ENCODE assay signal across 14 mouse cellular contexts in the genomic region with DNA sequence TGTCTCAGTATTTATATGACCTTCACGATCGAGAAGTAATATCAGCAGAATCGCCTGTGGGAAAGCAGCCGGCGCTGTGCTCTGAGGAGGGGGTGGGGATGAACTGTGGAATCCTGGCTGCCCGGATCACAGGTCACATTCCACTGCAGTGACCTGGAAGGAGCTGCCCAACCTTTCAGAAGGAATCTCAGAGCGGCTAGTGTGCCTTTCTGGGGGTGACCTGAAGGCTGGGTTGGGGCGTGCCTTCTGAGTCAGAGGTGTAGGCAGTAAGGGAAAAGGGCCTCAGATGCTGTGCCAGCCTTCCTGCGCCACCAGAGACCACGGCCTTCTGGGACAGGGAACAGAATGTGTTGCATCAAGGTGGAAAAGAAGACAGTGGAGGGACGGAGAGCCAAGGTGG. TPM values are rescaled to one million over a fixed set of nuclear protein-coding genes. Genes with fewer than 3 reads are reported as not detected.
A peak's percentile ranks its signal among the peaks of the same experiment; 100 is the strongest.
DNase-seq lines count a peak whose midpoint lies in the region; ATAC-seq lines count a peak whose summit lies in the region.
"Had no signal": no experiment of that assay in that cellular context is flagged by ENCODE, and none has a peak within 500 bp of the region (broad histone marks: within the 10 kb centered on the region; RNA-seq: fewer than 3 reads in every experiment).

No protein-coding gene starts in this region.

- peak; percentile 33; the same call in 1 of the 2 replicates for ATAC-seq in kidney, embryonic 16.5 days (ENCODE audit: low FRiP score, low TSS enrichment)
- ATAC-seq: activated CD4-positive, CD25-positive, alpha-beta regulatory T cell, adult 4 months; forebrain, embryonic 16.5 days had no signal

- WGBS in embryonic facial prominence, embryonic 10.5 days = 25% methylated on average over 11 of the region's 11 CpGs
- WGBS in kidney, embryonic 16.5 days = 21% methylated on average over 11 of the region's 11 CpGs

- H3K9ac ChIP-seq in kidney, embryonic 16.5 days (replicated peaks; ENCODE audit: low read length) = 0 out of 2 replicates have a peak overlapping the region, but pooled peaks have one; percentile 9

- no peaks in the 10 kb centered on the region for H3K36me3 ChIP-seq in embryonic facial prominence, embryonic 10.5 days (replicated peaks)
- H3K36me3 ChIP-seq in kidney, embryonic 16.5 days (ENCODE audit: insufficient read depth, low read length) = no peaks in the 10 kb centered on the region

- no peak overlapping the region for H3K4me2 ChIP-seq in kidney, embryonic 16.5 days (replicated peaks; ENCODE audit: low read depth, low read length)

- H3K27me3 ChIP-seq in embryonic facial prominence, embryonic 10.5 days (replicated peaks; ENCODE audit: low read depth, poor library complexity, severe bottlenecking) = 0 out of 2 replicates have a peak, but pooled peaks cover 6% of the 10 kb centered on the region
- H3K27me3 ChIP-seq in kidney, embryonic 16.5 days (ENCODE audit: insufficient read depth, low read length) = no peaks in the 10 kb centered on the region

- peak overlapping the region; percentile 73 for H3K27ac ChIP-seq in embryonic facial prominence, embryonic 10.5 days (replicated peaks)
- no peak overlapping the region for H3K27ac ChIP-seq in kidney, embryonic 16.5 days (ENCODE audit: low read length)

- H3K4me3 ChIP-seq in embryonic facial prominence, embryonic 10.5 days = no peak overlapping the region
- H3K4me3 ChIP-seq in kidney, embryonic 16.5 days (ENCODE audit: low read length) = no peak overlapping the region

- H3K4me1 ChIP-seq in embryonic facial prominence, embryonic 10.5 days = peaks cover 25% of the 10 kb centered on the region
- H3K4me1 ChIP-seq in kidney, embryonic 16.5 days (ENCODE audit: insufficient read depth, low read length) = peaks cover 21% of the 10 kb centered on the region

- H3K9me3 ChIP-seq in embryonic facial prominence, embryonic 10.5 days = 0 out of 2 replicates have a peak, but pooled peaks cover 6% of the 10 kb centered on the region
- H3K9me3 ChIP-seq in kidney, embryonic 16.5 days (ENCODE audit: low read length) = no peaks in the 10 kb centered on the region

- peak; percentile 32 for DNase-seq in urinary bladder, postnatal 14 days (ENCODE audit: low spot score)
- DNase-seq in urinary bladder, postnatal 10 days (ENCODE audit: low spot score) = no peak
- DNase-seq in embryonic facial prominence, embryonic 10.5 days (ENCODE audit: low spot score) = peak; percentile 52
- peak; percentile 77 for DNase-seq in yolk sac, embryonic 10.5 days (ENCODE audit: low spot score)
- DNase-seq in gastrocnemius, adult 8-10 months (ENCODE audit: low spot score in 2 of 2) = no peak
- DNase-seq in natural killer cell, adult 2 months (ENCODE audit: low spot score in 2 of 2) = no peak
- DNase-seq: cerebellum, adult 9-10 months; heart, adult 11 months; liver; lung, postnatal 14 days; right cerebral cortex, postnatal 4 days had no signal

RNA-seq across cellular contexts. Expression of a gene that starts 12.3 kb away (rescaled TPM):
- polyA plus RNA-seq in embryonic facial prominence, embryonic 10.5 days (2016; fragmentation: Nextera tagmentation; extraction: Ambion mirVana) = 0.26 and 0.46 TPM in 2 replicates
- 0.05 and 0.23 TPM in 2 replicates for polyA plus RNA-seq in kidney, embryonic 16.5 days (2015; fragmentation: Nextera tagmentation; extraction: Ambion mirVana)
- total RNA-seq in gastrocnemius, adult 8-10 months (2022) = not detected

RNA-seq across cellular contexts. Expression of a gene that starts 25.1 kb away (rescaled TPM):
- polyA plus RNA-seq in embryonic facial prominence, embryonic 10.5 days (2016; fragmentation: Nextera tagmentation; extraction: Ambion mirVana) = 19.8 and 20.9 TPM in 2 replicates
- 39.8 and 49.7 TPM in 2 replicates for polyA plus RNA-seq in kidney, embryonic 16.5 days (2015; fragmentation: Nextera tagmentation; extraction: Ambion mirVana)
- total RNA-seq in gastrocnemius, adult 8-10 months (2022) = 1 to 10 TPM in 1 of 4 experiments, under 1 TPM in 3; 0.10 to 1.4 (median 0.25) TPM

RNA-seq across cellular contexts. Expression of a gene that starts 34.7 kb away (rescaled TPM):
- polyA plus RNA-seq in embryonic facial prominence, embryonic 10.5 days (2016; fragmentation: Nextera tagmentation; extraction: Ambion mirVana) = 176 and 179 TPM in 2 replicates
- 143 and 146 TPM in 2 replicates for polyA plus RNA-seq in kidney, embryonic 16.5 days (2015; fragmentation: Nextera tagmentation; extraction: Ambion mirVana)
- 10 to 100 TPM in 3 of 4 experiments, 1 to 10 TPM in 1; 8.5 to 11.1 (median 11.0) TPM for total RNA-seq in gastrocnemius, adult 8-10 months (2022)

RNA-seq across cellular contexts. Expression of a gene that starts 55.0 kb away (rescaled TPM):
- polyA plus RNA-seq in embryonic facial prominence, embryonic 10.5 days (2016; fragmentation: Nextera tagmentation; extraction: Ambion mirVana) = 85.7 and 95.6 TPM in 2 replicates
- polyA plus RNA-seq in kidney, embryonic 16.5 days (2015; fragmentation: Nextera tagmentation; extraction: Ambion mirVana) = 35.4 and 37.0 TPM in 2 replicates
- total RNA-seq in gastrocnemius, adult 8-10 months (2022) = 100 to 1,000 TPM; 180 to 208 (median 192) TPM

Comparison
In these comparisons a context has a peak if more than half of its experiments do, and no peak if none do; other contexts are left out.
1. DNase-seq: peak in urinary bladder, postnatal 14 days (single experiment), embryonic facial prominence, embryonic 10.5 days (single experiment) and yolk sac, embryonic 10.5 days (single experiment); none in urinary bladder, postnatal 10 days (single experiment), gastrocnemius, adult 8-10 months (0 of 2) and natural killer cell, adult 2 months (0 of 2).